Mouse (Mus musculus) testis, adult 2 months (tissue): ENCODE results near the gene Coq5.

ENCODE experiments used
- CTCF ChIP-seq: fragments of 200-500 bp; IDR thresholded peaks from 2 replicates; pipeline ENCODE4 v1.5.1; 2012; ENCODE audit warnings: low read depth, mild to moderate bottlenecking, inconsistent platforms, low read length, moderate library complexity; ENCODE audit not compliant: control insufficient read depth, insufficient read depth, insufficient replicate concordance
- POLR2A ChIP-seq: fragments of 200-500 bp; IDR thresholded peaks from 2 replicates; pipeline ENCODE4 v1.6.1; 2012; ENCODE audit warnings: low read depth, mild to moderate bottlenecking, inconsistent platforms, low read length, moderate library complexity; ENCODE audit not compliant: control insufficient read depth

GRCm38 (mm10) chr5:115266340-115266739 is 13.1 kb upstream of the Coq5 start:
- TF ChIP-seq CTCF (no peak), POLR2A (no peak)
